ENCODE assay signal across 8 mouse cellular contexts in genomic region chr6:67535005-67535776, GRCm38 (mm10). TPM values are rescaled to one million over a fixed set of nuclear protein-coding genes. Genes with fewer than 3 reads are reported as not detected.
A peak's percentile ranks its signal among the peaks of the same experiment; 100 is the strongest.
DNase-seq lines count a peak whose midpoint lies in the region; ATAC-seq and TF ChIP-seq lines count a peak whose summit lies in the region.

No protein-coding gene starts in this region.

- no peak for ATAC-seq in CD4-positive, CD25-positive, alpha-beta regulatory T cell, adult 4 months
- peak; percentile 74 for ATAC-seq in forebrain, embryonic 15.5 days (replicated peaks)
- ATAC-seq in limb, embryonic 12.5 days (ENCODE audit: insufficient number of reproducible peaks, insufficient read depth, low FRiP score, low TSS enrichment, low read depth), result peak; percentile 54; the same call in 1 of the 2 replicates
- ATAC-seq in midbrain, embryonic 12.5 days (ENCODE audit: low FRiP score, low read depth), result peak; percentile 79
- ATAC-seq in inflammation-experienced regulatory T-cells, adult 6 months, result no peak

- H3K9me3 ChIP-seq in ES-Bruce4 (replicated peaks; ENCODE audit: control insufficient read depth, insufficient read depth, low read length, poor library complexity, severe bottlenecking), result no peaks in the 10 kb centered on the region
- H3K9me3 ChIP-seq in forebrain, embryonic 15.5 days, result no peaks in the 10 kb centered on the region
- no peaks in the 10 kb centered on the region for H3K9me3 ChIP-seq in limb, embryonic 12.5 days
- no peaks in the 10 kb centered on the region for H3K9me3 ChIP-seq in midbrain, embryonic 12.5 days

- no peak for TF ChIP-seq POLR2A in ES-Bruce4 (IDR thresholded peaks at IDR 0.05; ENCODE audit: insufficient read depth, low read length)

- 2% methylated on average over 62 of the region's 62 CpGs for WGBS in forebrain, embryonic 15.5 days
- under 1% methylated on average over 62 of the region's 62 CpGs for WGBS in limb, embryonic 12.5 days
- 1% methylated on average over 62 of the region's 62 CpGs for WGBS in midbrain, embryonic 12.5 days

- H3K4me3 ChIP-seq in ES-Bruce4 (ENCODE audit: low read depth, low read length), result peak overlapping the region; percentile 44
- peak overlapping the region; percentile 46 for H3K4me3 ChIP-seq in forebrain, embryonic 15.5 days
- H3K4me3 ChIP-seq in limb, embryonic 12.5 days (replicated peaks), result peak overlapping the region; percentile 44
- H3K4me3 ChIP-seq in midbrain, embryonic 12.5 days, result peak overlapping the region; percentile 48

- no peaks in the 10 kb centered on the region for H3K36me3 ChIP-seq in ES-Bruce4 (ENCODE audit: control insufficient read depth, insufficient read depth, low read length, poor library complexity, severe bottlenecking)
- no peaks in the 10 kb centered on the region for H3K36me3 ChIP-seq in forebrain, embryonic 15.5 days
- no peaks in the 10 kb centered on the region for H3K36me3 ChIP-seq in limb, embryonic 12.5 days
- no peaks in the 10 kb centered on the region for H3K36me3 ChIP-seq in midbrain, embryonic 12.5 days

- peaks cover 3% of the 10 kb centered on the region for H3K27me3 ChIP-seq in ES-Bruce4 (ENCODE audit: control insufficient read depth, insufficient read depth, low read length, poor library complexity, severe bottlenecking)
- peaks cover 51% of the 10 kb centered on the region for H3K27me3 ChIP-seq in forebrain, embryonic 15.5 days
- H3K27me3 ChIP-seq in limb, embryonic 12.5 days, result peaks cover 73% of the 10 kb centered on the region
- H3K27me3 ChIP-seq in midbrain, embryonic 12.5 days, result peaks cover 62% of the 10 kb centered on the region

- no peak for TF ChIP-seq EP300 in ES-Bruce4 (IDR thresholded peaks at IDR 0.05; ENCODE audit: insufficient read depth, low read depth, low read length)

- H3K4me1 ChIP-seq in ES-Bruce4 (ENCODE audit: control insufficient read depth, insufficient read depth, low read length), result no peaks in the 10 kb centered on the region
- H3K4me1 ChIP-seq in forebrain, embryonic 15.5 days, result peaks cover 13% of the 10 kb centered on the region
- peaks cover 22% of the 10 kb centered on the region for H3K4me1 ChIP-seq in limb, embryonic 12.5 days (replicated peaks)
- H3K4me1 ChIP-seq in midbrain, embryonic 12.5 days, result peaks cover 18% of the 10 kb centered on the region

- DNase-seq in CD4-positive, CD25-positive, alpha-beta regulatory T cell, adult 2 months (ENCODE audit: low read depth, low spot score), result peak; percentile 23
- peak; percentile 18 to 28 for DNase-seq in thymus, postnatal 36 days

- no peak overlapping the region for H3K27ac ChIP-seq in ES-Bruce4 (ENCODE audit: insufficient read depth, low read length)
- H3K27ac ChIP-seq in forebrain, embryonic 15.5 days (replicated peaks), result no peak overlapping the region
- no peak overlapping the region for H3K27ac ChIP-seq in limb, embryonic 12.5 days
- H3K27ac ChIP-seq in midbrain, embryonic 12.5 days (replicated peaks), result no peak overlapping the region

- H3K4me2 ChIP-seq in forebrain, embryonic 15.5 days (replicated peaks), result peak overlapping the region; percentile 78
- H3K4me2 ChIP-seq in limb, embryonic 12.5 days, result peak overlapping the region; percentile 69
- peak overlapping the region; percentile 75 for H3K4me2 ChIP-seq in midbrain, embryonic 12.5 days (replicated peaks)

- no peak for TF ChIP-seq CTCF in ES-Bruce4 (IDR thresholded peaks at IDR 0.05; ENCODE audit: low read depth, low read length)

- no peak overlapping the region for H3K9ac ChIP-seq in ES-Bruce4 (ENCODE audit: low read depth, poor library complexity, severe bottlenecking)
- peak overlapping the region; percentile 17; the same call in 1 of the 2 replicates for H3K9ac ChIP-seq in forebrain, embryonic 15.5 days (replicated peaks)
- 0 out of 2 replicates have a peak overlapping the region, but pooled peaks have one; percentile 8 for H3K9ac ChIP-seq in limb, embryonic 12.5 days (replicated peaks)
- H3K9ac ChIP-seq in midbrain, embryonic 12.5 days (replicated peaks), result 0 out of 2 replicates have a peak overlapping the region, but pooled peaks have one; percentile 15

RNA-seq across cellular contexts. Expression of gene Tacstd2, which starts 0.4 kb away (rescaled TPM):
- not detected for polyA plus RNA-seq in CD4-positive, CD25-positive, alpha-beta regulatory T cell, adult 4 months (2017; shearing (Covaris generic))
- polyA plus RNA-seq in ES-Bruce4 (2011; ENCODE audit: insufficient read depth, insufficient read length, low read depth, missing spikeins), result 39.5 and 39.9 TPM in 2 replicates
- 0.47 and 0.55 TPM in 2 replicates for polyA plus RNA-seq in forebrain, embryonic 15.5 days (2015; fragmentation: Nextera tagmentation; extraction: Ambion mirVana)
- polyA plus RNA-seq in limb, embryonic 12.5 days (2016; fragmentation: Nextera tagmentation; extraction: Ambion mirVana), result 19.7 and 23.0 TPM in 2 replicates
- 3.3 and 5.6 TPM in 2 replicates for polyA plus RNA-seq in midbrain, embryonic 12.5 days (2016; fragmentation: Nextera tagmentation; extraction: Ambion mirVana)
- under 1 TPM in 1 of 3 experiments, not detected in 2; 0.19 TPM for polyA plus RNA-seq in inflammation-experienced regulatory T-cells, adult 6 months (2017; shearing (Covaris generic))

RNA-seq across cellular contexts. Expression of gene Il23r, which starts 43.5 kb away (rescaled TPM):
- 1 to 10 TPM in 1 of 2 experiments, under 1 TPM in 1; 0.32 to 1.4 TPM for polyA plus RNA-seq in CD4-positive, CD25-positive, alpha-beta regulatory T cell, adult 4 months (2017; shearing (Covaris generic))
- polyA plus RNA-seq in ES-Bruce4 (2011; ENCODE audit: insufficient read depth, insufficient read length, low read depth, missing spikeins), result not detected in 2 replicates
- not detected in 2 replicates for polyA plus RNA-seq in forebrain, embryonic 15.5 days (2015; fragmentation: Nextera tagmentation; extraction: Ambion mirVana)
- polyA plus RNA-seq in limb, embryonic 12.5 days (2016; fragmentation: Nextera tagmentation; extraction: Ambion mirVana), result not detected in 2 replicates
- not detected in 2 replicates for polyA plus RNA-seq in midbrain, embryonic 12.5 days (2016; fragmentation: Nextera tagmentation; extraction: Ambion mirVana)
- polyA plus RNA-seq in inflammation-experienced regulatory T-cells, adult 6 months (2017; shearing (Covaris generic)), result 1 to 10 TPM in 1 of 3 experiments, under 1 TPM in 2; 0.30 to 1.3 (median 0.44) TPM

Comparison
In these comparisons a context has a peak if more than half of its experiments do, and no peak if none do; other contexts are left out.
1. ATAC-seq: peak in forebrain, embryonic 15.5 days (single experiment), limb, embryonic 12.5 days (single experiment) and midbrain, embryonic 12.5 days (single experiment); none in CD4-positive, CD25-positive, alpha-beta regulatory T cell, adult 4 months (single experiment) and inflammation-experienced regulatory T-cells, adult 6 months (single experiment).
2. Peak in every context shown above with its lines, with median percentiles within 50 percentile points of each other: H3K4me3 ChIP-seq and H3K4me2 ChIP-seq.